Mouse (Mus musculus) brown adipose tissue, adult 24 weeks (tissue): ENCODE data around the gene Pacs2. TPM values are rescaled to one million over a fixed set of nuclear protein-coding genes. Genes with fewer than 3 reads are reported as not detected.

Experiments used
- H3K27ac ChIP-seq: fragments of 200-500 bp; replicated peaks from 2 replicates; pipeline ENCODE4 v1.5.1; 2012; ENCODE audit warnings: low read depth, mild to moderate bottlenecking, low read length
- H3K4me1 ChIP-seq: fragments of 200-500 bp; 2 replicates; pipeline ENCODE4 v1.6.1; 2012; ENCODE audit warnings: low read length, mixed read lengths; ENCODE audit not compliant: control insufficient read depth, insufficient read depth, insufficient read length
- H3K4me3 ChIP-seq: fragments of 200-500 bp; 2 replicates; pipeline ENCODE4 v1.5.1; 2012; ENCODE audit warnings: low read depth, mild to moderate bottlenecking, low read length, moderate library complexity; ENCODE audit not compliant: insufficient read depth
- polyA plus RNA-seq: library from polyadenylated mRNA; stranded (reverse); fragments of >200 nt; gene quantifications from 2 replicates; pipeline ENCODE4 v1.2.4, GENCODE M21; 2012; ENCODE audit not compliant: missing spikeins, insufficient read depth, insufficient read length

The Pacs2 gene
- polyA plus RNA-seq, 1 experiment, result 15.8 TPM

DNA sequence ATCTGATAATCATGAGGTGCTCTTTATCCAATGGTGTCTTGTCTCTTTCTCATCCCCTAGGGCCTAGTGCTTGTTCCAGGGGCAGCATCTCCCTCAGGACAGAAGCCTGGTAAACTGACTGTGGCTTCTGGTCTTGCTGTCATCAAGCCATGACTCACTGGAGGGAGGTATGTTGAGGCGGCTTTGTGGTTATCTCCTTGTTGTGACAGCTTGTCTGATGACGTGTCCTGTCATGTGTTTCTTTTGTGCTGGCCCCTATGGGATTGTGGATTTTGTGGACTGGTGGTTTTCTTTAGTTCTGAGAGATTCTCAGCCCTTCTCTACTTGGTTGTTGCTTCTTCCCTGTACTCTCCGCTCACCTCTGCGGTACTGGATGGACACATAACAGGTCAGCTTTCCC is 8.8 kb downstream of the Pacs2 start:
- Histone ChIP-seq H3K27ac (no peak overlapping the region), H3K4me1 (no peaks in the 10 kb centered on the region), H3K4me3 (no peak overlapping the region)

DNA sequence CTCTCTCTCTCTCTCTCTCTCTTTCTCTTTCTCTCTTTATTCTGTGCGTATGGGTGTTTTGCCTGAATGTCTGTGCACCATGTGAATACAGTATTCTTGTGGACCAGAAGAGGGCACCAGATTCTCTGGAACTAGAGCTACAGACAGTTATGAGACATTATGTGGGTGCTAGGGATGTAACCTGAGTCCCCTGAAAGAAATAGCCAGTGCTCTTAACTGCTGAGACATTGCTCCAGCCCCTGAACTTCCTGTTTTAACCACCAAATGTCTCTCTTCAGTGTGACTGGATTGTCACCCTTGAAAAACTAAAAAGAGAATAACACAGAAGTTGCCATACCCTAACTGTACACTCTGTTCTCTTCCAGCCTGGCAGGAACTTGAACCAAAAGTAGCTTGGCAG is 12.2 kb downstream of the Pacs2 start:
- H3K4me3 ChIP-seq, result no peak overlapping the region
- H3K27ac ChIP-seq, result no peak overlapping the region
- H3K4me1 ChIP-seq, result peaks cover 11% of the 10 kb centered on the region; the same call in 1 of the 2 replicates

DNA sequence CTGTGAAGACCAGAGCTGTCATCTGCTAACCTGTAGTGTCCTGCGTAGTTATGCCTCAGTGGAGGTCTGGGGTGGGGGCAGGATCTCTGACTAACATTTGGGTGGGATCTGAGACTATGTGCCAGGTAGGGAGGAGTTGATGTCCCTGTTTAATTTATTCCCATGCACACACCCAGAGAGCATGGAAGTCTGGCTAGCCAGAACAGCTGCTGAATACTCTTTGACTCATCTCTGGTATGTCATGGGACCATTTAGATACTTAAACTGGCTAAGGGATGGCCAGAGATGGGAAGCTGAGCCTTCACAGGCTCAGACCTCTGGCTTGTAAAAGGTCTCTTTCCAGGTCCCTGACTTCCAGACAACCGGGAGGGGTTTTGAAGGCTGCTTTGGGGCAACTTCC is 13.2 kb downstream of the Pacs2 start:
- H3K4me3 ChIP-seq, result no peak overlapping the region
- H3K4me1 ChIP-seq, result peaks cover 19% of the 10 kb centered on the region
- H3K27ac ChIP-seq, result no peak overlapping the region

DNA sequence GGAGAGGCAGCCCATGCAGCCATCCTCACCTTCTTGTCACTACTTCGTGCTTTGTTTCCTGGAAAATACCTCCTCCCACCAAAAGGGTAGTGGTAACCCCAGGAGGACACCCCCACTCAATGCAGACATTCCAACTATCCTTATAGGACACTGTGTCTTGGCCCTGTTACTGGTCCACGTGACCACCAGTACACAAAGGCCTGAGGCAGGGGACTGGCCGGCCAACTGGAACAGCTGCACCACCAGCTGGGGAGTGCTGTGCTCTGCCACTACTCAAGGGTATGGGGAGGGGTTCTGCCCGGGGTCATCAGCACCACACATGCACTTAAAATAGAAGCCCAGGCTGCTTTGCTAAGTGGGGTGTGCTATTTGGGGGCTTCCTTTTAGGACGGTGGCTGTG is 13.8 kb downstream of the Pacs2 start:
- no peak overlapping the region for H3K27ac ChIP-seq
- peaks cover 19% of the 10 kb centered on the region for H3K4me1 ChIP-seq
- no peak overlapping the region for H3K4me3 ChIP-seq

DNA sequence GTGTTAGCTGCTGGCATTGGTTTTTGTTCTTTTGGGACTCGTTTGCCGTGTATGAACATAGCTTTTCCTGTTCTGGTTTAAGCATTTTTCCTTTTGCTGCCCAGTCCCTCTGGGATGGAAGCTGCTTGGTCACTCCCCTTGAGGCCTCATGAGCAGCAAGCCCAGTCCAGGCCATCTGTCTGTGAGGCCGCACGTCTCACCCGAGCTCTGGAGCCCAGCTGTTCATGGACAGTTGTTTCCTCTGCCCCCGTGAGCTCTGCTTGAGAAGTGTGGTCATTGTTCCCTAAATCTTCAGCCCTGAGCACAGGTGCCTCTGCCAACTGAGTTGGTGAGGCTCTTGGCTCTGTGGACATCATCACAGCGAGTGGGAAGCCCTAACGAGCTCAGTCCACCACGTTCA is 14.6 kb downstream of the Pacs2 start:
- H3K4me3 ChIP-seq, result no peak overlapping the region
- H3K4me1 ChIP-seq, result peaks cover 19% of the 10 kb centered on the region
- no peak overlapping the region for H3K27ac ChIP-seq

DNA sequence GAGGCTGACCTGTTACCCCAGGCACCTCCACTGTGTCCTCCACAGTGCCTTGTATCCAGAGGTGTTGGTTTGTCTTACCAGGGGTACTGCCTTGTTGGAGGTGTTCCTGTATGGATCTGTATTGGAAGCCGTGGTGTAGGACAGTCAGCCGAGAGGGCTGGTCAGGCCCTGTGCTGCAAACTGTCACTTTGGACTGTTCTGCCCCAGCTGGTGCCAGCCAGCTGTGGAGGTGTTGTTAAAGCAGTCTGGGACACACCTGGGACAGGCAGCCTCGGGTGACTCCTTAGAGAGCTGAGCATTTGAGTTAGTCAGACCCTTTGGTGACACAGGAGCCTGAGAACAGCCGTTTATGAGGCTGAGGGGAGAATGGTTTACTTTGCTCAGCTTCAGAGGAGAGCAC is 15.7 kb downstream of the Pacs2 start:
- Histone ChIP-seq H3K4me3 (no peak overlapping the region), H3K4me1 (peaks cover 19% of the 10 kb centered on the region), H3K27ac (no peak overlapping the region)

DNA sequence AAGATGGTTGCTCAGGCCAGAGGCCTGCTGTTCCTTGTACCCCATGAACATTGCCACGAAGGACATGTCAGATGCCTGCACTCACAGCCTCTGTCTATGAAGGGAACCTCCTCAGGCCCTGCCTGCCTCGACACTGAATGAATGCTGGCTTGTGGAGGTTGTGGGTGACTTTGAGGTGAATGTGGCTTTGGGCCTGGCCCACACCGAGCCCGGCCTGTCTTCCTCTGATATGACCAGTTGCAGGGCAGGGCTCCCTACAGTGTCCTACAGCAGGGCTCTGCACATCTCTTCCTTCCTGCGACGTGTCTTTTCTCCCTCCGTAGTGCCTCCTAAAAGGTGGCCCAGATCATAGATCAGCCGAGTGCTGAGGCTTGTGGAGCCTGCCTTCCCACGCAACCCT is 16.7 kb downstream of the Pacs2 start:
- peak overlapping the region; percentile 79 for H3K27ac ChIP-seq
- H3K4me1 ChIP-seq, result peaks cover 19% of the 10 kb centered on the region

DNA sequence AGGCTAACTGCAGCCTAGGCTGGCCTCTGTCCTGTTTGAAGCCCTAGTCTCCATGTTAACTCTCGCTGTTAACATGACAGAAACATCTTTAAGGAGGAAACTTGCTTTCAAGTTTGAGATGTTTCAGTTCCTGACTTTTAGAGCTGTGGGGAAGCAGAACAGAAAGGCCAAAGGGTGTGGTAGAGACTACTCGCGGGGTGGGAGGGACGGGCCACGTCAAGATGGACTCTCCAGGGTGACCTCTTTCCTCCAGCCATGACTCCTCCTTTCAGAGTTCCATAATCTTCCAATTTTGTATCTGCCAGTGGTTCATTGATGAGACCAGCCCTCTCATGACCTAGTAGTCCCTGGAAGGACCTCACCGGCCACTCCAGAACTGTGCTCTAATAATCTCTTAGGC is 17.1 kb downstream of the Pacs2 start:
- Histone ChIP-seq H3K27ac (peak overlapping the region; percentile 79), H3K4me1 (peaks cover 19% of the 10 kb centered on the region), H3K4me3 (no peak overlapping the region)

More for the DNA sequence above, 16.7 kb downstream of the Pacs2 start:
- no peak overlapping the region for H3K4me3 ChIP-seq

DNA sequence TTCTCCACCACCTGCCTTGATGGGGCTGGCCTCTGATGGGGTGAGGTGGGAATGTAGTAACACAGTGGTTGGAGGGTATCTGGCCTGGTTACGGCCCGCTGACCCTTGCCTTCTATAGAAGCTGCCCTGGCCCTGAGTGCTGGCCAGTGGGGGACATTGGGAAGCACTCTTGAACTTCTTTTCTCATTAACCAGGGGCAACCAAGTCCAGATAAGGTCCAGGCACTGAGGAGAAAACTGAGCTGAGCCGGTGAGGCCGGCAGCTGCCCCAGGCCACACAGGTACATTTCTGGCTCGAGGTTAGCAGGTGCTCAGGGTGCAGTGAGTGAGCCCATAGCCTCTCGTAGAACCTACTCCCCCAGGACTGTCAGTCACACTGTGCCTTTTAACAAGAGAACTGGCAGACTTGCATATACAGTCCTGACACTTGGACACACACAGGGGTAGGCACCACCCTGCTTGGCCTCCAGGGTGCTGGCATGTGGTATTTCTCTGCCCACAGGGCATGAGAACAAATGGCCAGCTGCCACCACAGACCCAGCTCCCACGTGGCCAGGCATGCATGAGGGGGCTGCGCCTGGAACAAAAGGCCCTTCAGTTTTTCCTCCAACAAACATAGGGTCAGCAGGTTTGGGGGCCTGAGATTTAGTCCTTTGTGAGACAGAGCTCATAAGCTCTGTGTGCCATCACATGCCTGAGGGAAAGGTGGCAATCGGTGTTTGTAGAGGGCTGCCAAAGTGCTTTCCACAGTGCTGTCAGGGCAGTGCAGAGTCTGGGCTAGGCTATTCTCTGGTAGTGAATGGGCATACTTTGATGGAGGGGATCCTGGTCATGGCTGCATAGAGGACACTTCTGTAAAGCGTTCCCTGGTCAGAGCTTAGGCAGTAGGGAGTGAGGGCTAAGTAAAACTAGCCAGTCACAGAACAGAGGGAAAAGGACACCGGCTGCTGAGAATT is 18.3 kb downstream of the Pacs2 start:
- Histone ChIP-seq H3K4me1 (peaks cover 19% of the 10 kb centered on the region), H3K4me3 (no peak overlapping the region)

DNA sequence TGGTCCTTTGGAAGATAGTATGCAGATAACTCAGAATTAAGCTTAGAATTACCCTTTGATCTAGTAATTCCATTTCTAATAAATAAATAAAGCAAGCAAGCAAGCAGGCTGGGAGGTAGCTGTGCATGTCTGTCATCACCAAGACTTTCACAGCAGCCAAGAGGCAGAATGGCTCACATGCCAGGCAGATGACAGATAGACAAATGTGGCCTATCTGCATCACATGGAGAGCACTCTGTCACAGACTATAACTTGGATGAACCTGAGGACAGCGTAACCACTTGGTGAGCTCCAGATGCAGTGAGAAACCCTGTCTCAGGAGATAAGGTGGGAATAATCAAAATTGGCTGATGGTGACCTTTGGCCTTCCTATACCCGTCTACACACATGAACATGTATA is 20.8 kb downstream of the Pacs2 start:
- no peak overlapping the region for H3K4me3 ChIP-seq
- H3K27ac ChIP-seq, result no peak overlapping the region
- H3K4me1 ChIP-seq, result peaks cover 15% of the 10 kb centered on the region

More for the DNA sequence above, 18.3 kb downstream of the Pacs2 start:
- H3K27ac ChIP-seq, result no peak overlapping the region

DNA sequence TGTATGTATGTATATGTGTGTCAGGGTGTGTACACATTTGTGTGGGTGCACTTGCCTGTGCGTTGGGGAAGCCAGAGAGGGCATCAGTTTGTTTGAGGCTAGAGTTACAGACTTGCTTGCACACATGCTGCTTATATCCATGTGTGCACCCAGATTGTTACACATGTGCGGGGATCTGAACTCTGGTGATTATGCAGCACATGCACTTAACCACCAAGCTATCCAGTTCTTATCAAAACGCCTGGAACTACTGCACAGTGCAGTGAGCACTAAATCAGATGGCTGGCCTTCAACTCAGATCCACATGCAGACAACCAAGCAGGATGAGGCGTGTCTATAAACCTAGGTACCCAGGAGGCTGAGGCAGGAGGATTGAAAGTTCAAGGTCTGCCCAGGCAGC is 22.7 kb downstream of the Pacs2 start:
- peaks cover 10% of the 10 kb centered on the region for H3K4me1 ChIP-seq
- H3K4me3 ChIP-seq, result no peak overlapping the region
- H3K27ac ChIP-seq, result no peak overlapping the region

DNA sequence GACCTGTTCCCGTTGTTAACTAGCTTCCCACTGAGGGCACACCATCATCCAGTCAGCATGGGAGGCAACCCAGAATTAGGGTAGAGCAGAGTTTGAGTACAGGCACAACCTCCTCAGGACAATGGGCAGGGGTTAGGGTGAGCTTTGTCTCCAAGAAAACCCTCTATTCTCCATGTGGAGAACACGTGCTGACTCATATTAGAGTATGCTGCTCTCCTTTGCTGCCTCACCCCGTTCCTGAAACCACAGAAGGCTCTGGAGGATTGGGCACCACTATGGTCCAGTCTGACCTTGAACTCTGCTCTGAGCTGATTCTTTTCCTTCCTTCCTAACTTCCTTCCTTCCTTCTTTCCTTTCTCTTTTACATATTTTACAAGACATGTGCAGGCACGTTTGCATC is 24.1 kb downstream of the Pacs2 start:
- Histone ChIP-seq H3K4me3 (no peak overlapping the region), H3K4me1 (0 out of 2 replicates have a peak, but pooled peaks cover 6% of the 10 kb centered on the region), H3K27ac (no peak overlapping the region)

DNA sequence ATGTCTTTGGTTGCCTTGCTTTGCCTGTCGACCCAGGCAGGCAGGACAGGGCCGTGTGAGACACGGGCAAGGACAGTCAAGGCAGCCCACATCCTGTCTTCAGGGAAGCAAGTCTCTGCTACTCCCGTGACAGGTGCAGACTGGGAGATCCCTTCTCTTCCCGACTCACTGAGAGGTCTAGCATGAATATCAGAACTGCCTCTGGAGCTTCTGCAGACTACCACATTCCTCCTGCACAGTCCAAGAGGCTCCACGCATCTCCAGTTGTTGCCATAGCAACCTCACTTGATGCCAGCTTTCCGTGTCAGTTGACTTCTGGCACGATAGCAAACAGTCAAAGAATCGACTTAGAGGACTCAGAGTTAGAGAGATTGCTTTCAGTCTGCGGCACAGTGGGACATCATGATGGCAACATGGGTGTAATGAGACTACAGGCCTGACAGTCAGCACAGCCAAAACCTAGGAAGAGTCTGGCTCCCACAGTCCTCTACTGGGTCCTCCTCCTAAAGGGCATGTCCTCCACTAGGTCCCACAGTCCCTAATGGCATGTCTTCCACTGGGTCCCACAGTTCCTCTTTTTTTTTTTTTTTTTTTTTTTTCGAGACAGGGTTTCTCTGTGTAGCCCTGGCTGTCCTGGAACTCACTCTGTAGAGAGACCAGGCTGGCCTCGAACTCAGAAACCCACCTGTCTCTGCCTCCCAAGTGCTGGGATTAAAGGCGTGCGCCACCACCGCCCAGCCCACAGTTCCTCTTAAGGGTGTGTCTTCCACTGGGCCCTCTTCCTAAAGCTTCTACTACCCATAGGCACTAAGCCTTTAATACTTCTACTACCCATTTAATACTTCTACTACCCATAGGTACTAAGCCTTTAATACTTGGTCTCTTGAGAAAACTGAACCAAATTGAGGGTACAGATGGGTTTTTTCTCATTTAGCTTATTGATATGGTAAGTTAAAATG is 27.5 kb downstream of the Pacs2 start:
- no peak overlapping the region for H3K27ac ChIP-seq
- 0 out of 2 replicates have a peak, but pooled peaks cover 6% of the 10 kb centered on the region for H3K4me1 ChIP-seq
- H3K4me3 ChIP-seq, result no peak overlapping the region

DNA sequence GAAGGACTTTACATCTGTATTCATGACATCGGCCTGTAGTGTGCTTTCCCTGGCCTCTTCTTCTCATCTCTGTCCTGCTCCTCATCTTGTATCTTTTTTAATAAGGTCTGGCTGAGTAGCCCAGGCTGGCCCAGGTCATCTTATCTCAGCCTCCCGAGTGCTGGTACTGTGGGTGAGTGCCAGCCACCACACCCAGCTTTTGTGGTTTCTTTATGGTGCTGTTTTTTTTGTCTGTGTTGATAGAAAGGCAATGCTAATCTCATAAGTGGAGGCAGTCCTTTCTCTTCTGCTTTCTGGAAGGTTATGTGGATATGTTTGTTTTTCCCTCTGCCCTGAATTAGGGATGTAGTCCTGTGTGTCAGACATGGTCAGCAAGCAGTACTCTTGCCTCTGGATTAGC is 28.2 kb downstream of the Pacs2 start:
- Histone ChIP-seq H3K4me1 (0 out of 2 replicates have a peak, but pooled peaks cover 6% of the 10 kb centered on the region), H3K4me3 (no peak overlapping the region), H3K27ac (no peak overlapping the region)
